Comparison of ENCODE assay signal across 25 mouse cellular contexts in genomic region chr9:48666702-48667101, GRCm38 (mm10).
DNase-seq lines count a peak whose midpoint lies in the region; ATAC-seq and TF ChIP-seq lines count a peak whose summit lies in the region.
"Had no signal": no experiment of that assay in that cellular context is flagged by ENCODE, and none has a peak within 500 bp of the region (broad histone marks: within the 10 kb centered on the region; RNA-seq: fewer than 3 reads in every experiment).

No protein-coding gene starts in this region.

- H3K27ac ChIP-seq in gastrocnemius, adult 2 months = no peak overlapping the region
- H3K27ac ChIP-seq in midbrain, embryonic 10.5 days (replicated peaks) = peak overlapping the region; percentile 29; the same call in 1 of the 2 replicates
- H3K27ac ChIP-seq in midbrain, postnatal 0 days (ENCODE audit: low read depth, low read length) = no peak overlapping the region
- H3K27ac ChIP-seq: forebrain, embryonic 13.5 days; heart, adult 2 months; heart, embryonic 10.5 days; heart, embryonic 13.5 days; hindbrain, embryonic 12.5 days; intestine, embryonic 15.5 days had no signal

- no peak overlapping the region for H3K4me3 ChIP-seq in gastrocnemius, adult 2 months
- no peak overlapping the region for H3K4me3 ChIP-seq in midbrain, embryonic 10.5 days
- no peak overlapping the region for H3K4me3 ChIP-seq in midbrain, postnatal 0 days (ENCODE audit: low read depth, low read length)
- H3K4me3 ChIP-seq: forebrain, embryonic 10.5 days; forebrain, embryonic 13.5 days; heart, adult 2 months; heart, embryonic 10.5 days; heart, embryonic 13.5 days; hindbrain, embryonic 12.5 days; intestine, embryonic 15.5 days had no signal

- peak; percentile 6 for DNase-seq in gastrocnemius, adult 2 months
- DNase-seq in gastrocnemius, postnatal 14 days = no peak
- no peak for DNase-seq in midbrain, embryonic 10.5 days (ENCODE audit: low spot score)
- DNase-seq in midbrain, postnatal 0 days (ENCODE audit: low spot score) = no peak
- no peak for DNase-seq in left cerebral cortex, adult 9 months (ENCODE audit: low spot score in 2 of 2)
- DNase-seq: adrenal gland, adult 2 months; adrenal gland, postnatal 14 days; B cell, adult 2 months; cerebellum, adult 11 months; cerebellum, adult 2 months; cerebellum, adult 9-11 months; cerebellum, postnatal 25 days; gastrocnemius, postnatal 25 days; heart, adult 2 months; heart, postnatal 14 days; heart, postnatal 4 days had no signal

- intact Hi-C loops in gastrocnemius, adult 2 months (cut with DNase I) = no loop called here
- intact Hi-C loops in gastrocnemius, postnatal 14 days (cut with DNase I; ENCODE audit: low total_unique reads) = no loop called here

- no peaks in the 10 kb centered on the region for H3K9me3 ChIP-seq in midbrain, embryonic 10.5 days (replicated peaks)
- no peaks in the 10 kb centered on the region for H3K9me3 ChIP-seq in midbrain, postnatal 0 days (ENCODE audit: low read length)
- H3K9me3 ChIP-seq: forebrain, embryonic 10.5 days; forebrain, embryonic 13.5 days; heart, embryonic 10.5 days; heart, embryonic 13.5 days; hindbrain, embryonic 12.5 days; intestine, embryonic 15.5 days had no signal

- no peak overlapping the region for H3K9ac ChIP-seq in midbrain, postnatal 0 days (replicated peaks; ENCODE audit: low read length, poor library complexity, severe bottlenecking)
- H3K9ac ChIP-seq: forebrain, embryonic 13.5 days; heart, embryonic 13.5 days; hindbrain, embryonic 12.5 days; intestine, embryonic 15.5 days had no signal

- H3K4me1 ChIP-seq in midbrain, embryonic 10.5 days = peaks cover 66% of the 10 kb centered on the region
- H3K4me1 ChIP-seq in midbrain, postnatal 0 days (ENCODE audit: insufficient read depth, low read length) = peaks cover 4% of the 10 kb centered on the region; the same call in 1 of the 2 replicates

- WGBS in midbrain, embryonic 10.5 days = 96% methylated on average over 3 of the region's 3 CpGs
- WGBS in midbrain, postnatal 0 days = 90% methylated on average over 3 of the region's 3 CpGs

- no peak overlapping the region for H3K4me2 ChIP-seq in midbrain, postnatal 0 days (ENCODE audit: low read depth, low read length, poor library complexity, severe bottlenecking)
- H3K4me2 ChIP-seq: forebrain, embryonic 13.5 days; heart, embryonic 13.5 days; hindbrain, embryonic 12.5 days; intestine, embryonic 15.5 days had no signal

- H3K36me3 ChIP-seq in midbrain, embryonic 10.5 days = peaks cover 51% of the 10 kb centered on the region
- H3K36me3 ChIP-seq in midbrain, postnatal 0 days (ENCODE audit: insufficient read depth, low read length) = no peaks in the 10 kb centered on the region
- H3K36me3 ChIP-seq: heart, embryonic 10.5 days; heart, embryonic 13.5 days; hindbrain, embryonic 12.5 days; intestine, embryonic 15.5 days had no signal

- no peak for ATAC-seq in midbrain, postnatal 0 days (ENCODE audit: low FRiP score)
- ATAC-seq in megakaryocyte progenitor cell, adult 5-6 weeks (replicated peaks; ENCODE audit: poor library complexity) = peak; percentile 62
- ATAC-seq: forebrain, embryonic 13.5 days; forebrain, embryonic 16.5 days; hindbrain, embryonic 16.5 days; intestine, embryonic 15.5 days had no signal

- H3K27me3 ChIP-seq in midbrain, embryonic 10.5 days (ENCODE audit: low read depth, poor library complexity, severe bottlenecking) = no peaks in the 10 kb centered on the region
- no peaks in the 10 kb centered on the region for H3K27me3 ChIP-seq in midbrain, postnatal 0 days (ENCODE audit: insufficient read depth, low read length)
- H3K27me3 ChIP-seq: intestine, embryonic 15.5 days had no signal

- TF ChIP-seq CTCF in gastrocnemius, adult 2 months (IDR thresholded peaks at IDR 0.05) = no peak
- TF ChIP-seq CTCF in midbrain, postnatal 0 days (IDR thresholded peaks at IDR 0.05) = no peak
